Mouse (Mus musculus) embryonic facial prominence, embryonic 15.5 days (tissue): Measurements from ENCODE around the gene Plcg1. TPM values are rescaled to one million over a fixed set of nuclear protein-coding genes. Genes with fewer than 3 reads are reported as not detected.

ENCODE experiments used
- ATAC-seq: fragments of 200-750 bp; cut with Nextera tagmentation; 2 replicates; pipeline ENCODE4 v1.8.0; 2017; ENCODE audit warnings: low read depth, moderate TSS enrichment; ENCODE audit not compliant: insufficient number of reproducible peaks, low FRiP score, low TSS enrichment
- H3K27ac ChIP-seq: fragments of 300-500 bp; sonication (generic); replicated peaks from 2 replicates; pipeline ENCODE4 v1.5.1; 2015; ENCODE audit warnings: mild to moderate bottlenecking, inconsistent platforms
- H3K27me3 ChIP-seq: fragments of 300-500 bp; sonication (generic); 2 replicates; pipeline ENCODE4 v1.6.1; 2015; ENCODE audit warnings: inconsistent platforms
- H3K36me3 ChIP-seq: fragments of 300-500 bp; sonication (generic); 2 replicates; pipeline ENCODE4 v1.6.1; 2015; ENCODE audit warnings: mild to moderate bottlenecking, inconsistent platforms
- H3K4me1 ChIP-seq: fragments of 300-500 bp; sonication (generic); 2 replicates; pipeline ENCODE4 v1.6.1; 2015; ENCODE audit warnings: inconsistent platforms
- H3K4me2 ChIP-seq: fragments of 300-500 bp; sonication (generic); replicated peaks from 2 replicates; pipeline ENCODE4 v1.6.1; 2015; ENCODE audit warnings: mild to moderate bottlenecking, inconsistent platforms
- H3K4me3 ChIP-seq: fragments of 300-500 bp; sonication (generic); replicated peaks from 2 replicates; pipeline ENCODE4 v1.5.1; 2015; ENCODE audit warnings: mild to moderate bottlenecking, inconsistent platforms
- H3K9ac ChIP-seq: fragments of 300-500 bp; sonication (generic); 2 replicates; pipeline ENCODE4 v1.6.1; 2015; ENCODE audit warnings: inconsistent platforms
- H3K9me3 ChIP-seq: fragments of 300-500 bp; sonication (generic); replicated peaks from 2 replicates; pipeline ENCODE4 v1.6.1; 2016; ENCODE audit warnings: inconsistent platforms
- WGBS: fragments of 180-500 bp; shearing (Covaris S2); methylation state at CpG from one replicate; pipeline ENCODE4 v1.1.7; 2015; 5-methylcytosine and 5-hydroxymethylcytosine counted together
- polyA plus RNA-seq: library from polyadenylated mRNA; unstranded; fragments of >200 nt; fragmentation: Nextera tagmentation; extraction: Ambion mirVana; gene quantifications from 2 replicates; pipeline ENCODE4 v1.2.1, GENCODE M21; 2015

The Plcg1 gene
- polyA plus RNA-seq = 49.2 and 54.4 TPM in 2 replicates

- under 1% methylated on average over 76 of the region's 99 CpGs for WGBS
- Histone ChIP-seq H3K4me3 (peak within 1 kb of the TSS; percentile 98), H3K4me2 (peak within 1 kb of the TSS; percentile 94), H3K9ac (peak within 1 kb of the TSS; percentile 97), H3K4me1 (peaks cover 46% of the 10 kb centered on the region), H3K9me3 (no peaks in the 10 kb centered on the region), H3K36me3 (0 out of 2 replicates have a peak, but pooled peaks cover 10% of the 10 kb centered on the region), H3K27me3 (no peaks in the 10 kb centered on the region), H3K27ac (peak within 1 kb of the TSS; percentile 97)
- ATAC-seq = peak; percentile 95
Observed at GRCm38 (mm10) chr2:160731117-160731838, at the start of gene Plcg1. Gene Plcg1, plus strand, starts transcription at chr2:160731300.

GRCm38 (mm10) chr2:160700271-160700670 is 30.8 kb upstream of the Plcg1 start:
- no peak for ATAC-seq
- no peak overlapping the region for H3K9ac ChIP-seq
- H3K9me3 ChIP-seq = no peaks in the 10 kb centered on the region
- WGBS = 59% methylated on average over 5 of the region's 5 CpGs
- no peak overlapping the region for H3K27ac ChIP-seq
- peaks cover 43% of the 10 kb centered on the region for H3K36me3 ChIP-seq
- no peak overlapping the region for H3K4me3 ChIP-seq
- H3K4me2 ChIP-seq = no peak overlapping the region
- no peaks in the 10 kb centered on the region for H3K27me3 ChIP-seq
- no peaks in the 10 kb centered on the region for H3K4me1 ChIP-seq

- H3K36me3 ChIP-seq = peaks cover 49% of the 10 kb centered on the region
- H3K4me3 ChIP-seq = no peak overlapping the region
- H3K27ac ChIP-seq = no peak overlapping the region
- no peaks in the 10 kb centered on the region for H3K9me3 ChIP-seq
- no peak overlapping the region for H3K9ac ChIP-seq
- ATAC-seq = no peak
- no peaks in the 10 kb centered on the region for H3K4me1 ChIP-seq
- H3K27me3 ChIP-seq = no peaks in the 10 kb centered on the region
- no peak overlapping the region for H3K4me2 ChIP-seq
- WGBS = 79% methylated on average over 3 of the region's 3 CpGs
Observed at GRCm38 (mm10) chr2:160701603-160702002, 29.5 kb upstream of the Plcg1 start.

GRCm38 (mm10) chr2:160702824-160703223 is 28.3 kb upstream of the Plcg1 start:
- Histone ChIP-seq H3K27ac (no peak overlapping the region), H3K9me3 (no peaks in the 10 kb centered on the region), H3K4me3 (no peak overlapping the region), H3K4me1 (no peaks in the 10 kb centered on the region), H3K4me2 (no peak overlapping the region), H3K27me3 (no peaks in the 10 kb centered on the region), H3K36me3 (peaks cover 52% of the 10 kb centered on the region), H3K9ac (no peak overlapping the region)
- ATAC-seq = no peak

GRCm38 (mm10) chr2:160707673-160708072 is 23.4 kb upstream of the Plcg1 start:
- Histone ChIP-seq H3K9ac (no peak overlapping the region), H3K4me3 (no peak overlapping the region), H3K4me1 (no peaks in the 10 kb centered on the region), H3K36me3 (peaks cover 58% of the 10 kb centered on the region), H3K4me2 (no peak overlapping the region), H3K27me3 (no peaks in the 10 kb centered on the region), H3K9me3 (no peaks in the 10 kb centered on the region), H3K27ac (no peak overlapping the region)
- WGBS = 92% methylated on average over 3 of the region's 3 CpGs
- ATAC-seq = no peak

- Histone ChIP-seq H3K4me3 (no peak overlapping the region), H3K4me1 (no peaks in the 10 kb centered on the region), H3K27me3 (no peaks in the 10 kb centered on the region), H3K9me3 (no peaks in the 10 kb centered on the region), H3K9ac (no peak overlapping the region), H3K36me3 (peaks cover 79% of the 10 kb centered on the region), H3K27ac (no peak overlapping the region), H3K4me2 (no peak overlapping the region)
- ATAC-seq = no peak
- 80% methylated on average over 4 of the region's 4 CpGs for WGBS
Observed at GRCm38 (mm10) chr2:160715463-160716030, 15.6 kb upstream of the Plcg1 start.

- H3K4me2 ChIP-seq = no peak overlapping the region
- no peak for ATAC-seq
- no peaks in the 10 kb centered on the region for H3K27me3 ChIP-seq
- no peaks in the 10 kb centered on the region for H3K4me1 ChIP-seq
- peaks cover 76% of the 10 kb centered on the region for H3K36me3 ChIP-seq
- no peak overlapping the region for H3K4me3 ChIP-seq
- WGBS = 70% methylated on average over 5 of the region's 5 CpGs
- no peak overlapping the region for H3K27ac ChIP-seq
- no peaks in the 10 kb centered on the region for H3K9me3 ChIP-seq
- no peak overlapping the region for H3K9ac ChIP-seq
Observed at GRCm38 (mm10) chr2:160717269-160717668, 13.8 kb upstream of the Plcg1 start.

GRCm38 (mm10) chr2:160718811-160719210 is 12.3 kb upstream of the Plcg1 start:
- H3K4me3 ChIP-seq = no peak overlapping the region
- no peak overlapping the region for H3K4me2 ChIP-seq
- no peaks in the 10 kb centered on the region for H3K9me3 ChIP-seq
- H3K9ac ChIP-seq = no peak overlapping the region
- no peak overlapping the region for H3K27ac ChIP-seq
- peaks cover 80% of the 10 kb centered on the region for H3K36me3 ChIP-seq
- H3K4me1 ChIP-seq = no peaks in the 10 kb centered on the region
- 78% methylated on average over 3 of the region's 3 CpGs for WGBS
- H3K27me3 ChIP-seq = no peaks in the 10 kb centered on the region
- ATAC-seq = no peak

GRCm38 (mm10) chr2:160722714-160723113 is 8.4 kb upstream of the Plcg1 start:
- no peak overlapping the region for H3K9ac ChIP-seq
- H3K27ac ChIP-seq = no peak overlapping the region
- no peak overlapping the region for H3K4me3 ChIP-seq
- no peaks in the 10 kb centered on the region for H3K4me1 ChIP-seq
- peaks cover 61% of the 10 kb centered on the region for H3K36me3 ChIP-seq
- ATAC-seq = no peak
- no peaks in the 10 kb centered on the region for H3K27me3 ChIP-seq
- no peak overlapping the region for H3K4me2 ChIP-seq
- WGBS = 77% methylated on average over 4 of the region's 4 CpGs
- H3K9me3 ChIP-seq = no peaks in the 10 kb centered on the region

- H3K27ac ChIP-seq = no peak overlapping the region
- no peaks in the 10 kb centered on the region for H3K9me3 ChIP-seq
- H3K4me1 ChIP-seq = no peaks in the 10 kb centered on the region
- ATAC-seq = no peak
- no peaks in the 10 kb centered on the region for H3K27me3 ChIP-seq
- no peak overlapping the region for H3K9ac ChIP-seq
- 97% methylated on average over 4 of the region's 4 CpGs for WGBS
- H3K4me2 ChIP-seq = no peak overlapping the region
- no peak overlapping the region for H3K4me3 ChIP-seq
- peaks cover 53% of the 10 kb centered on the region for H3K36me3 ChIP-seq
Observed at GRCm38 (mm10) chr2:160723613-160724375, 7.3 kb upstream of the Plcg1 start.

- H3K27me3 ChIP-seq = no peaks in the 10 kb centered on the region
- H3K4me3 ChIP-seq = no peak overlapping the region
- H3K27ac ChIP-seq = no peak overlapping the region
- no peak for ATAC-seq
- H3K36me3 ChIP-seq = peaks cover 46% of the 10 kb centered on the region
- no peak overlapping the region for H3K4me2 ChIP-seq
- H3K9me3 ChIP-seq = no peaks in the 10 kb centered on the region
- H3K9ac ChIP-seq = no peak overlapping the region
- peaks cover under 1% of the 10 kb centered on the region; the same call in 1 of the 2 replicates for H3K4me1 ChIP-seq
- 86% methylated on average over 5 of the region's 5 CpGs for WGBS
Observed at GRCm38 (mm10) chr2:160724536-160724935, 6.6 kb upstream of the Plcg1 start.
